Mouse (Mus musculus) embryonic facial prominence, embryonic 11.5 days (tissue): ENCODE measurements around the gene Selplg. TPM values are rescaled to one million over a fixed set of nuclear protein-coding genes. Genes with fewer than 3 reads are reported as not detected.
"Not testable (repeated sequence)": the region's sequence is repeated elsewhere in the genome, so short reads cannot be mapped to it uniquely, and the experiment has no call there.

Source experiments
- ATAC-seq: fragments of 200-750 bp; cut with Nextera tagmentation; replicated peaks from 2 replicates; pipeline ENCODE4 v1.8.0; 2017; ENCODE audit warnings: low read depth; ENCODE audit not compliant: insufficient number of reproducible peaks, low FRiP score, low TSS enrichment
- DNase-seq: peaks from one replicate; pipeline ENCODE4 v3.0.0-alpha.2; 2015; ENCODE audit warnings: low spot score
- H3K27ac ChIP-seq: fragments of 300-500 bp; sonication (generic); replicated peaks from 2 replicates; pipeline ENCODE4 v1.5.1; 2014; ENCODE audit warnings: mild to moderate bottlenecking, low read depth, low read length, control low read depth
- H3K27me3 ChIP-seq: fragments of 300-500 bp; sonication (generic); 2 replicates; pipeline ENCODE4 v1.6.1; 2014; ENCODE audit warnings: mild to moderate bottlenecking, low read length, moderate library complexity, mixed read lengths; ENCODE audit not compliant: control insufficient read depth, insufficient read depth
- H3K36me3 ChIP-seq: fragments of 300-500 bp; sonication (generic); replicated peaks from 2 replicates; pipeline ENCODE4 v1.6.1; 2014; ENCODE audit warnings: low read depth, mild to moderate bottlenecking, low read length, moderate library complexity, mixed read lengths; ENCODE audit not compliant: control insufficient read depth, insufficient read depth
- H3K4me1 ChIP-seq: fragments of 300-500 bp; sonication (generic); 2 replicates; pipeline ENCODE4 v1.6.1; 2014; ENCODE audit warnings: low read length, mixed read lengths; ENCODE audit not compliant: control insufficient read depth, insufficient read depth
- H3K4me2 ChIP-seq: fragments of 300-500 bp; sonication (generic); 2 replicates; pipeline ENCODE4 v1.6.1; 2014; ENCODE audit warnings: low read depth, mild to moderate bottlenecking, control low read depth, low read length, moderate library complexity
- H3K4me3 ChIP-seq: fragments of 300-500 bp; sonication (generic); 2 replicates; pipeline ENCODE4 v1.5.1; 2014; ENCODE audit warnings: low read depth, low read length, control low read depth
- H3K9ac ChIP-seq: fragments of 300-500 bp; sonication (generic); replicated peaks from 2 replicates; pipeline ENCODE4 v1.6.1; 2014; ENCODE audit warnings: mild to moderate bottlenecking, control low read depth, low read length
- H3K9me3 ChIP-seq: fragments of 300-500 bp; sonication (generic); replicated peaks from 2 replicates; pipeline ENCODE4 v1.6.1; 2016; ENCODE audit warnings: mild to moderate bottlenecking, low read length, inconsistent platforms, mixed read lengths; ENCODE audit not compliant: control insufficient read depth
- WGBS: fragments of 180-500 bp; shearing (Covaris S2); extraction: QIAGEN DNeasy Blood & Tissue Kit; methylation state at CpG from one replicate; pipeline ENCODE4 v1.1.7; 2014; 5-methylcytosine and 5-hydroxymethylcytosine counted together
- polyA plus RNA-seq: library from polyadenylated mRNA; unstranded; fragments of >200 nt; fragmentation: Nextera tagmentation; extraction: Ambion mirVana; gene quantifications from 2 replicates; pipeline ENCODE4 v1.2.1, GENCODE M21; 2014

The Selplg gene
- polyA plus RNA-seq, 1 experiment from 2014 or later: 2.0 TPM

DNA sequence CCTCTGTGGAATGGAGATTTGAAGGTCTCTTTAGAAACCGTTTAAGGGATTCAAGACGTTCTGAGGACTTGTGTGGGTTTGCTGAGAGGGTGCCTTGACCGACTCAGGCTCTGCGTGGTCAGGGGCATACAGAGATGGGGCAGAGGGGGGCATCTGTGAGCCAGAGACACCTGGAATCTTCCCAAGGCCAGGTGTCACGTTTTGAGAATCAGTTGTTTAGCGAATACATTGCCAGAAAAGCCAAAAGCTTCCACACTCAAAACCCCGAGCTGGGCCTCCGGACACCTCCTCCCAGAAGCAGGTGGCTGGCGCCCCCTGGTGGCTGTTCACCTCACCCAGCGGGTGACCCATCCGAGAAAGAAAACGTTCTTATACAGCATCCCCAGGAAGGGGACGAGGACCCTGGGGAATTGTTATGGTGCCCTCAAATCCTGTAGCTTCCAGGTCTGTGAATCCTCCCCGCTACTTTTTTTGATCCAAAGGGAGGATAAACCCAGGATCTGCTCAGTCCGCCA is 16.7 kb downstream of the Selplg start:
- Histone ChIP-seq H3K27me3 (no peaks in the 10 kb centered on the region), H3K4me1 (no peaks in the 10 kb centered on the region), H3K27ac (no peak overlapping the region), H3K36me3 (no peaks in the 10 kb centered on the region), H3K9ac (no peak overlapping the region), H3K4me2 (no peak overlapping the region), H3K9me3 (no peaks in the 10 kb centered on the region), H3K4me3 (no peak overlapping the region)
- WGBS: 14% methylated on average over 15 of the region's 15 CpGs
- DNase-seq (peak; percentile 91), ATAC-seq (no peak)

DNA sequence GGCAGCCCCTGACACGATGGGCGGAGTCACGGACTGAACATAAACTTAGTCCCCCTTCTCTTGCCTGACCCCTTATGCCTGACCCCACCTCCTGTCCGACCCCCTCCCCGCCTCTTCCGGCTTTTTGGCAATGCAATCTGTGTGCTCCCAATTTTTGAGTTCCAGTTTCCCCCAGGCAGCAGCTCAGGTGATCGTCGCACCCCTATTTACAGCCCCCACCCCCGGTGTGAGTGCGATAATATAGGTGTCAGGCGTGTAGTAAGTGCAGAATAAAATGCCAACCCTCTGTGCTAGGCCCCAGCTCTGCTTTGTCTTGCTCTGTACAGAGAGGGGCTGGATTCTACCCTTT is 17.4 kb downstream of the Selplg start:
- no peak overlapping the region for H3K4me2 ChIP-seq
- H3K9ac ChIP-seq: no peak overlapping the region
- H3K9me3 ChIP-seq: no peaks in the 10 kb centered on the region
- H3K27ac ChIP-seq: no peak overlapping the region
- DNase-seq (no peak), ATAC-seq (no peak)
- no peaks in the 10 kb centered on the region for H3K4me1 ChIP-seq
- no peak overlapping the region for H3K4me3 ChIP-seq
- no peaks in the 10 kb centered on the region for H3K36me3 ChIP-seq
- 49% methylated on average over 11 of the region's 11 CpGs for WGBS
- H3K27me3 ChIP-seq: no peaks in the 10 kb centered on the region

DNA sequence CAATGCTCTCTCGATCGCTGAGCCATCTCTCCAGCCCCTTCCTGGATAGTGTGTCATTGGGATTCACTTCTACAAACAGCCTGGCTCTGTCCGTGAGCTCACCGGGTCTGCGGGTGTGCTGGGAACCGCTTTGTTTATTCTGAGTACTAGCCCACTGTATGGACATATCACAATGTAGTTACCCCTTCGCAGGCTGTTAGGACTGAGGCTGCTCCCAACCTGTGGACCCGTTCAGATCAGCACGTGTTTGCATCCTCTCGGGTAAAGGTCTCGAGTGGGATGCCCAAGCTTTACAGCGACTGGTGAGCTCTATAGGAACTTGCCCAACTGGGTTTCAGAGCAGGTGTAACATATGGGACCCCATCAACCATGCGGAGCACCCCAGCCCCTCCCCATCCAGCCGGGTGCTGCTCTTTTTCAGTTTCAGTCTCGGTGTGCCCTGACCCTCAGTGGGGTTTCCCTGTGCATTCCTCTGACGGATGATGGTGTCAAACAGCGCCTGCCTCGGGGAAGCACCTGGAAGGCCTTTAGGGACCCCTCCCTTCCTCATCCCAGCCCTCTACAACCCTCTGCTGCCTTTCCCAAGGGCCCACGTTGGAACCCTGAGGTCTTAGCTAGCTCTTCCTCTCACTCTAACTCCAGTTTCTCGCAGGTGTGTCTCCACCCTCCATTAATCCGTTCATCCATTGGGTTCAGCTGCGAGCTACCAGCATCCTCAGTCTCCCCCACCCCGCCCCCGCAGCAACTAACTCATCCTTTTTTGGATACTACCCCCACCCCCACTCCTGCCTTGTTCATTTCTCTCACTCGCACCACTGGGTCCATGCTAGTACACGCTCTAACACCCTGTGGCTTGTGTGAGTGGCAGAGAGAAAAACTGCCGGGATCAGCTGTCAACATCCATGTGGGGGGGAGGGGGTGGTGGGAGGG is 18.1 kb downstream of the Selplg start:
- no peak overlapping the region for H3K4me3 ChIP-seq
- H3K9me3 ChIP-seq: no peaks in the 10 kb centered on the region
- no peak overlapping the region for H3K9ac ChIP-seq
- DNase-seq (no peak), ATAC-seq (no peak)
- 32% methylated on average over 27 of the region's 27 CpGs for WGBS
- no peak overlapping the region for H3K4me2 ChIP-seq
- no peaks in the 10 kb centered on the region for H3K27me3 ChIP-seq
- H3K27ac ChIP-seq: no peak overlapping the region
- no peaks in the 10 kb centered on the region for H3K4me1 ChIP-seq
- H3K36me3 ChIP-seq: no peaks in the 10 kb centered on the region

DNA sequence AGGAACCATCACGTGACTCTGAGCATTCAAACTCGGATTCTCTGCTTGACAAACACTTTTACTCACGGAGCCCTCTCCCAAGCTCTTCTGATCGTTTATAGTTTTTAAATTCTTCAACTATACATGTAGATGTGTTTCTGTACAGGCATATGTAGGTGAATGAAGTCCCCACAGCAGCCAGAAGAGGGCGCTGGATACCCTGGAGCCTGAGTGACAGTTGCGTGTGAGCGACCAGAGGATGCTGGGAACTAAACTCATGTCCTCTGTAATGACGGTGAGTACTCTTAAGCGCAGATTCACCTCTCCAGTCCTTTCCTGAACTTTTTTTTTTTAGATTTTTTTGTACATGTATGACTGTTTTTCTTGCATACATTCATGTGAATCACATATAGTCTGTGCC is 18.8 kb downstream of the Selplg start:
- Histone ChIP-seq H3K4me3 (no peak overlapping the region), H3K36me3 (no peaks in the 10 kb centered on the region), H3K27ac (no peak overlapping the region), H3K27me3 (no peaks in the 10 kb centered on the region), H3K9ac (no peak overlapping the region), H3K9me3 (no peaks in the 10 kb centered on the region), H3K4me1 (no peaks in the 10 kb centered on the region), H3K4me2 (no peak overlapping the region)
- WGBS: 26% methylated on average over 9 of the region's 9 CpGs
- no peak for ATAC-seq
- no peak for DNase-seq

DNA sequence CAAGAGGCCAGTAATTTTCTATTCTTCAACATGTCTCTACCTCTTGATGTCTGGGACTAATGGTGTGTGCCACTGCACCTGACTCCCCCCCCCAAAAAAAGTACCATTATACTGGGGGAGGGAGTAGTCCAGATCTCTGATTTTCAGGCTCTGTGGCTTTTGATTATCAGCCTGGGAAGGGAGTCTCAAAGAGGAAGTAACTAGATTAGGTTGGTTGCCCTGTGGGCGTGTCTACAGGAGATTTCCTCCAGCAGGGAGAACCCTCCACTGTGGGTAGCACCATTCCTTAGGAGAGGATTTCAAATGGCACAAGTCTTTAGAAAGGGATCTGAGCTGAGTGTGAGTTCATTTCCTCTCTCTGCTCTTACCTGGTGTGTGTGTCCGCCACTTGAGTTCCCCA is 19.8 kb downstream of the Selplg start:
- Histone ChIP-seq H3K27me3 (no peaks in the 10 kb centered on the region), H3K27ac (no peak overlapping the region), H3K9me3 (no peaks in the 10 kb centered on the region), H3K4me2 (no peak overlapping the region), H3K36me3 (no peaks in the 10 kb centered on the region), H3K9ac (no peak overlapping the region), H3K4me3 (no peak overlapping the region), H3K4me1 (peaks cover 3% of the 10 kb centered on the region)
- ATAC-seq: no peak
- DNase-seq: no peak
- 98% methylated on average over 2 of the region's 2 CpGs for WGBS

DNA sequence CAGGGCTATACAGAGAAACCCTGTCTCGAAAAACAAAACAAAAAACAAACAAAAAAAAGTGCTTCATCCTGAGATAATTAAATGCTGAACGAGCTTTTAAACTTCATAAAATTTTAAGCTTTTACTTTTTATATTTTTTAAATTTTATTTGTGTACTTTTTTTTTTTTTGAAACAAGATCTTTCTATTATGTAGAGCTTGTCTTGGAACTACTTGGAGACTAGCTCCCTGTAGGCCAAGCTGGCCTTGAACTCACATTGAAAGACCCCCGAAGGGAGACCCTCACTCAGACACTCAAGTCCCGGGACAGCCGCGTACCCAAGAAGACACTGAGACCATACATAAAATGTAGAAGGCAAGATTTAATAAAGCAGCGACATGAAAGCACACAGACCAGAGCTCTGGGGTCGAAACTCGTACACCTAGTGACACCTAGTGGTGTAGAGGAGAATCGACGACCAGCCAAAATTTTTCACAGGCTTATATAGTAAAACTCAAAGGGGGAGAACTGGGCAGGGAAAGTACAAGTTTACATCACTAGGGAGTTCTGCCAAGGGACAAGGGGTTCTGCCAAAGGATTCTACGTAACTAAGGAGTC is 20.5 kb downstream of the Selplg start:
- not testable (repeated sequence) for H3K36me3 ChIP-seq, H3K4me2 ChIP-seq, DNase-seq, H3K27ac ChIP-seq, H3K9me3 ChIP-seq, ATAC-seq, H3K9ac ChIP-seq, H3K4me3 ChIP-seq, H3K4me1 ChIP-seq, H3K27me3 ChIP-seq
- 20% methylated on average over 11 of the region's 12 CpGs for WGBS

DNA sequence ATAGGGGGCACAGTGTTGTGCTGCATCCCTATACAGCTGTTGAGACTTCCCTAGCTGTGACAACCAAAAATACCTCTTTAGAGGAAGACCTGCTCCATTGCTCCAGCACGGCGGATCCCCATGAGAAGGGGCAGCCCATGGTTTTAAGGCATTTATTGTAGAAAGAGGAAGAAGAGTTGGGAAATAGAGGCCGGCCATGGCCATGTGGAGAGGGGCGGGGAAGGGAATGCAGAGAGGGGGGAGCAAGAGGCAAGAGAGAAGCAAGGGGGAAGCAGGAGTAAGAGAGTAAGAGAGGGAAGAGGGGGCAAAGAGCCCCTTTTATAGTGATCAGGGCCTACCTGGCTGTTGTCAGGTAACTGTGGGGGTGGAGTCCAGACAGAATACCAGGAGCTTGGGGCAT is 22.3 kb downstream of the Selplg start:
- no peak for DNase-seq
- no peaks in the 10 kb centered on the region for H3K9me3 ChIP-seq
- 95% methylated on average over 4 of the region's 4 CpGs for WGBS
- ATAC-seq: no peak
- no peak overlapping the region for H3K9ac ChIP-seq
- H3K4me3 ChIP-seq: no peak overlapping the region
- no peak overlapping the region for H3K4me2 ChIP-seq
- H3K27ac ChIP-seq: no peak overlapping the region
- no peaks in the 10 kb centered on the region for H3K36me3 ChIP-seq
- peaks cover 4% of the 10 kb centered on the region for H3K4me1 ChIP-seq
- H3K27me3 ChIP-seq: no peaks in the 10 kb centered on the region

DNA sequence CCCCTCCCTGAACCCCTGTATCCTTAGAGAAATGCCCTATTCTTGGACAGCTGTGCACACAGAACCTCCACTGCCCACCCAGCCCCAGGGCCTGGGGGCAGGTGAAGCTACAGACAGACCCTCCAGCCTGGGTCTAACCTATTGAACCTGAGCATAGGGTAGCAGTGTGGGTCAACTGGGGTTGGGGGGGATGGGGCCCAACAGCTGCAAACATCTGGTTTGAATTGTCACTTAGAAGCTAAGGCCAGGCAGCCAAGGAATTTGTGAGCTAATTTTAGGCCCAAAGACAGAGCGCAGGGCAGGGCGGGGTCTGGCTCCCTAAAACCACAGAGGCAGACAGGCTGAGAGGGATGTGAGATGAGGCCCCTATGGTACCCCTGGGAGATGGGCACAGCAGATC is 24.3 kb downstream of the Selplg start:
- Histone ChIP-seq H3K4me3 (no peak overlapping the region), H3K4me2 (peak overlapping the region; percentile 10; the same call in 1 of the 2 replicates), H3K36me3 (no peaks in the 10 kb centered on the region), H3K27me3 (no peaks in the 10 kb centered on the region), H3K9me3 (no peaks in the 10 kb centered on the region), H3K9ac (no peak overlapping the region; the same call in 1 of the 2 replicates), H3K4me1 (peaks cover 4% of the 10 kb centered on the region), H3K27ac (peak overlapping the region; percentile 48; the same call in 1 of the 2 replicates)
- DNase-seq: peak; percentile 76
- 5% methylated on average over 2 of the region's 2 CpGs for WGBS
- ATAC-seq: 0 out of 2 replicates have a peak, but pooled peaks have one; percentile 8
